Comparison of ENCODE assay signal across 12 mouse cellular contexts in genomic region chr11:96334002-96334364, GRCm38 (mm10). TPM values are rescaled to one million over a fixed set of nuclear protein-coding genes. Genes with fewer than 3 reads are reported as not detected.
DNase-seq lines count a peak whose midpoint lies in the region; ATAC-seq and TF ChIP-seq lines count a peak whose summit lies in the region.
"Had no signal": no experiment of that assay in that cellular context is flagged by ENCODE, and none has a peak within 500 bp of the region (broad histone marks: within the 10 kb centered on the region; RNA-seq: fewer than 3 reads in every experiment).

No protein-coding gene starts in this region.

- H3K27ac ChIP-seq in liver, embryonic 11.5 days (ENCODE audit: low read depth, low read length) = peak overlapping the region; percentile 65; the same call in 1 of the 2 replicates
- H3K27ac ChIP-seq in hindbrain, embryonic 11.5 days (ENCODE audit: low read depth, low read length) = peak overlapping the region; percentile 98
- H3K27ac ChIP-seq in intestine, embryonic 14.5 days (ENCODE audit: low read depth) = peak overlapping the region; percentile 99
- H3K27ac ChIP-seq in stomach, embryonic 14.5 days (ENCODE audit: low read length) = peak overlapping the region; percentile 100
- H3K27ac ChIP-seq in layer of hippocampus, adult 2 months = no peak overlapping the region
- H3K27ac ChIP-seq: embryonic facial prominence, embryonic 13.5 days had no signal

- H3K36me3 ChIP-seq in liver, embryonic 11.5 days (ENCODE audit: control insufficient read depth, insufficient read depth, low read length) = no peaks in the 10 kb centered on the region
- no peaks in the 10 kb centered on the region for H3K36me3 ChIP-seq in hindbrain, embryonic 11.5 days (ENCODE audit: control insufficient read depth, insufficient read depth, low read length)
- peaks cover 10% of the 10 kb centered on the region; the same call in 1 of the 2 replicates for H3K36me3 ChIP-seq in intestine, embryonic 14.5 days (ENCODE audit: control insufficient read depth, insufficient read depth, low read length)
- no peaks in the 10 kb centered on the region; the same call in 1 of the 2 replicates for H3K36me3 ChIP-seq in stomach, embryonic 14.5 days (ENCODE audit: control insufficient read depth, insufficient read depth, low read length)
- H3K36me3 ChIP-seq: embryonic facial prominence, embryonic 13.5 days had no signal

- DNase-seq in liver, embryonic 11.5 days (ENCODE audit: low spot score) = no peak
- DNase-seq in liver = no peak
- DNase-seq in hindbrain, embryonic 11.5 days (ENCODE audit: low spot score) = no peak
- DNase-seq in intestine, embryonic 14.5 days (ENCODE audit: low spot score) = peak; percentile 73
- DNase-seq in layer of hippocampus, adult 2 months (ENCODE audit: low spot score in 2 of 2) = no peak
- DNase-seq: cerebellum, postnatal 10 days; heart, adult 11 months had no signal

- peak overlapping the region; percentile 37; the same call in 1 of the 2 replicates for H3K4me3 ChIP-seq in liver, embryonic 11.5 days (ENCODE audit: low read depth, low read length)
- peak overlapping the region; percentile 56 for H3K4me3 ChIP-seq in hindbrain, embryonic 11.5 days (ENCODE audit: low read depth, low read length)
- H3K4me3 ChIP-seq in intestine, embryonic 14.5 days (ENCODE audit: low read depth, low read length) = peak overlapping the region; percentile 43
- peak overlapping the region; percentile 51 for H3K4me3 ChIP-seq in stomach, embryonic 14.5 days (ENCODE audit: low read depth, low read length)
- H3K4me3 ChIP-seq in layer of hippocampus, adult 2 months = no peak overlapping the region
- H3K4me3 ChIP-seq: embryonic facial prominence, embryonic 13.5 days had no signal

- no peaks in the 10 kb centered on the region for H3K9me3 ChIP-seq in liver, embryonic 11.5 days (ENCODE audit: control insufficient read depth, low read length)
- no peaks in the 10 kb centered on the region for H3K9me3 ChIP-seq in hindbrain, embryonic 11.5 days (ENCODE audit: control insufficient read depth, low read length)
- H3K9me3 ChIP-seq in intestine, embryonic 14.5 days (ENCODE audit: control insufficient read depth, low read length) = no peaks in the 10 kb centered on the region
- no peaks in the 10 kb centered on the region for H3K9me3 ChIP-seq in stomach, embryonic 14.5 days (ENCODE audit: control insufficient read depth, low read depth, low read length)
- H3K9me3 ChIP-seq: embryonic facial prominence, embryonic 13.5 days had no signal

- H3K4me2 ChIP-seq in liver, embryonic 11.5 days = peak overlapping the region; percentile 54
- peak overlapping the region; percentile 79 for H3K4me2 ChIP-seq in hindbrain, embryonic 11.5 days (replicated peaks; ENCODE audit: low read depth, low read length)
- H3K4me2 ChIP-seq in intestine, embryonic 14.5 days (ENCODE audit: low read length) = peak overlapping the region; percentile 89
- peak overlapping the region; percentile 66 for H3K4me2 ChIP-seq in stomach, embryonic 14.5 days (replicated peaks; ENCODE audit: low read depth, low read length)
- H3K4me2 ChIP-seq: embryonic facial prominence, embryonic 13.5 days had no signal

- peaks cover 99% of the 10 kb centered on the region for H3K27me3 ChIP-seq in liver, embryonic 11.5 days (replicated peaks; ENCODE audit: control insufficient read depth, insufficient read depth, low read length)
- peaks cover 90% of the 10 kb centered on the region for H3K27me3 ChIP-seq in hindbrain, embryonic 11.5 days (ENCODE audit: control insufficient read depth, insufficient read depth, low read length)
- no peaks in the 10 kb centered on the region for H3K27me3 ChIP-seq in intestine, embryonic 14.5 days (replicated peaks; ENCODE audit: control insufficient read depth, insufficient read depth, low read length)
- no peaks in the 10 kb centered on the region for H3K27me3 ChIP-seq in stomach, embryonic 14.5 days (ENCODE audit: control insufficient read depth, insufficient read depth, low read length)

- 28% methylated on average over 2 of the region's 2 CpGs for WGBS in liver, embryonic 11.5 days
- WGBS in hindbrain, embryonic 11.5 days = 0% methylated on average over 2 of the region's 2 CpGs
- WGBS in intestine, embryonic 14.5 days = 9% methylated on average over 2 of the region's 2 CpGs
- WGBS in stomach, embryonic 14.5 days = 4% methylated on average over 2 of the region's 2 CpGs

- peak overlapping the region; percentile 10; the same call in 1 of the 2 replicates for H3K9ac ChIP-seq in liver, embryonic 11.5 days (ENCODE audit: low read depth, low read length)
- H3K9ac ChIP-seq in hindbrain, embryonic 11.5 days (ENCODE audit: low read depth, low read length) = peak overlapping the region; percentile 96
- H3K9ac ChIP-seq in intestine, embryonic 14.5 days (ENCODE audit: low read length) = peak overlapping the region; percentile 83
- peak overlapping the region; percentile 91 for H3K9ac ChIP-seq in stomach, embryonic 14.5 days (replicated peaks; ENCODE audit: low read depth, low read length)
- H3K9ac ChIP-seq: embryonic facial prominence, embryonic 13.5 days had no signal

- peaks cover 22% of the 10 kb centered on the region for H3K4me1 ChIP-seq in liver, embryonic 11.5 days (replicated peaks; ENCODE audit: control insufficient read depth, insufficient read depth, low read length)
- no peaks in the 10 kb centered on the region; the same call in 1 of the 2 replicates for H3K4me1 ChIP-seq in hindbrain, embryonic 11.5 days (replicated peaks; ENCODE audit: control insufficient read depth, insufficient read depth, low read length)
- H3K4me1 ChIP-seq in intestine, embryonic 14.5 days (replicated peaks; ENCODE audit: control insufficient read depth, insufficient read depth, low read length) = peaks cover 84% of the 10 kb centered on the region
- H3K4me1 ChIP-seq in stomach, embryonic 14.5 days (ENCODE audit: control insufficient read depth, insufficient read depth, low read length) = peaks cover 77% of the 10 kb centered on the region

- no peak for ATAC-seq in liver, embryonic 11.5 days (replicated peaks; ENCODE audit: low FRiP score)
- no peak for ATAC-seq in hindbrain, embryonic 11.5 days (ENCODE audit: low FRiP score)
- no peak for ATAC-seq in intestine, embryonic 14.5 days (replicated peaks; ENCODE audit: low FRiP score, low TSS enrichment, low read depth)
- no peak for ATAC-seq in stomach, embryonic 14.5 days (ENCODE audit: insufficient number of reproducible peaks, insufficient read depth, low FRiP score, low read depth)
- no peak for ATAC-seq in cerebellum, adult (ENCODE audit: insufficient number of reproducible peaks, low FRiP score, low TSS enrichment)

- no peak for TF ChIP-seq CTCF in layer of hippocampus, adult 2 months (conservative IDR thresholded peaks at IDR 0.05)

RNA-seq across cellular contexts. Expression of gene Hoxb3, which starts 10.9 kb away (rescaled TPM):
- polyA plus RNA-seq in liver, embryonic 11.5 days (2014; fragmentation: Nextera tagmentation; extraction: Ambion mirVana) = 0.97 and 1.3 TPM in 2 replicates
- polyA plus RNA-seq in hindbrain, embryonic 11.5 days (2014; fragmentation: Nextera tagmentation; extraction: Ambion mirVana) = 10.5 and 13.1 TPM in 2 replicates
- 3.7 and 4.9 TPM in 2 replicates for polyA plus RNA-seq in intestine, embryonic 14.5 days (2014; fragmentation: Nextera tagmentation; extraction: Ambion mirVana)
- polyA plus RNA-seq in stomach, embryonic 14.5 days (2014; fragmentation: Nextera tagmentation; extraction: Ambion mirVana) = 3.6 and 4.7 TPM in 2 replicates
- not detected for total RNA-seq in layer of hippocampus, adult 2 months (2021)
- total RNA-seq: left cerebral cortex, postnatal 25 days had no signal
- polyA plus RNA-seq: embryonic facial prominence, embryonic 13.5 days had no signal

RNA-seq across cellular contexts. Expression of gene Hoxb4, which starts 15.9 kb away (rescaled TPM):
- 0.71 and 1.1 TPM in 2 replicates for polyA plus RNA-seq in liver, embryonic 11.5 days (2014; fragmentation: Nextera tagmentation; extraction: Ambion mirVana)
- polyA plus RNA-seq in hindbrain, embryonic 11.5 days (2014; fragmentation: Nextera tagmentation; extraction: Ambion mirVana) = 3.5 and 5.1 TPM in 2 replicates
- 3.5 and 3.8 TPM in 2 replicates for polyA plus RNA-seq in intestine, embryonic 14.5 days (2014; fragmentation: Nextera tagmentation; extraction: Ambion mirVana)
- 3.5 and 3.7 TPM in 2 replicates for polyA plus RNA-seq in stomach, embryonic 14.5 days (2014; fragmentation: Nextera tagmentation; extraction: Ambion mirVana)
- not detected for total RNA-seq in layer of hippocampus, adult 2 months (2021)
- total RNA-seq: left cerebral cortex, postnatal 25 days had no signal

RNA-seq across cellular contexts. Expression of gene Hoxb2, which starts 16.3 kb away (rescaled TPM):
- polyA plus RNA-seq in liver, embryonic 11.5 days (2014; fragmentation: Nextera tagmentation; extraction: Ambion mirVana) = 11.2 and 11.3 TPM in 2 replicates
- 64.9 and 67.5 TPM in 2 replicates for polyA plus RNA-seq in hindbrain, embryonic 11.5 days (2014; fragmentation: Nextera tagmentation; extraction: Ambion mirVana)
- polyA plus RNA-seq in intestine, embryonic 14.5 days (2014; fragmentation: Nextera tagmentation; extraction: Ambion mirVana) = 22.9 and 27.9 TPM in 2 replicates
- polyA plus RNA-seq in stomach, embryonic 14.5 days (2014; fragmentation: Nextera tagmentation; extraction: Ambion mirVana) = 23.1 and 25.9 TPM in 2 replicates
- not detected for total RNA-seq in layer of hippocampus, adult 2 months (2021)
- total RNA-seq: left cerebral cortex, postnatal 25 days had no signal

RNA-seq across cellular contexts. Expression of gene Hoxb5, which starts 30.8 kb away (rescaled TPM):
- 3.7 and 4.5 TPM in 2 replicates for polyA plus RNA-seq in liver, embryonic 11.5 days (2014; fragmentation: Nextera tagmentation; extraction: Ambion mirVana)
- polyA plus RNA-seq in hindbrain, embryonic 11.5 days (2014; fragmentation: Nextera tagmentation; extraction: Ambion mirVana) = 33.1 and 42.5 TPM in 2 replicates
- polyA plus RNA-seq in intestine, embryonic 14.5 days (2014; fragmentation: Nextera tagmentation; extraction: Ambion mirVana) = 49.6 and 51.6 TPM in 2 replicates
- polyA plus RNA-seq in stomach, embryonic 14.5 days (2014; fragmentation: Nextera tagmentation; extraction: Ambion mirVana) = 21.2 and 23.3 TPM in 2 replicates
- not detected for total RNA-seq in layer of hippocampus, adult 2 months (2021)
- total RNA-seq: left cerebral cortex, postnatal 25 days had no signal

RNA-seq across cellular contexts. Expression of gene Hoxb1, which starts 31.6 kb away (rescaled TPM):
- 0.73 and 0.85 TPM in 2 replicates for polyA plus RNA-seq in liver, embryonic 11.5 days (2014; fragmentation: Nextera tagmentation; extraction: Ambion mirVana)
- 7.3 and 8.2 TPM in 2 replicates for polyA plus RNA-seq in hindbrain, embryonic 11.5 days (2014; fragmentation: Nextera tagmentation; extraction: Ambion mirVana)
- polyA plus RNA-seq in intestine, embryonic 14.5 days (2014; fragmentation: Nextera tagmentation; extraction: Ambion mirVana) = 0.36 and 0.42 TPM in 2 replicates
- polyA plus RNA-seq in stomach, embryonic 14.5 days (2014; fragmentation: Nextera tagmentation; extraction: Ambion mirVana) = 0.22 and 0.32 TPM in 2 replicates
- not detected for total RNA-seq in layer of hippocampus, adult 2 months (2021)
- total RNA-seq: left cerebral cortex, postnatal 25 days had no signal
- polyA plus RNA-seq: embryonic facial prominence, embryonic 13.5 days; spleen, adult 2 months had no signal

Comparison
In these comparisons a context has a peak if more than half of its experiments do, and no peak if none do; other contexts are left out.
1. H3K9ac ChIP-seq: peak in every context shown above with its lines; median percentile 96 in hindbrain, embryonic 11.5 days; 91 in stomach, embryonic 14.5 days; 83 in intestine, embryonic 14.5 days; 10 in liver, embryonic 11.5 days.